Mouse (Mus musculus) G1E (cell line): ENCODE data around the gene Zmat3.

Source experiments
- CTCF ChIP-seq: IDR thresholded peaks from 2 replicates; pipeline ENCODE4 v1.5.1; 2012; ENCODE audit warnings: low read depth, low read length, inconsistent platforms, mixed read lengths
- GATA1 ChIP-seq: IDR thresholded peaks from 2 replicates; pipeline ENCODE4 v1.6.1; 2012; ENCODE audit warnings: borderline replicate concordance, low read length, inconsistent platforms, mixed read lengths
- GATA2 ChIP-seq: IDR thresholded peaks from 2 replicates; pipeline ENCODE4 v1.6.1; 2012; ENCODE audit warnings: low read depth, low read length, inconsistent platforms, borderline replicate concordance
- POLR2AphosphoS5 ChIP-seq: IDR thresholded peaks from 2 replicates; pipeline ENCODE4 v1.6.1; 2012; ENCODE audit warnings: low read depth, low read length, inconsistent platforms; ENCODE audit not compliant: insufficient replicate concordance
- TAL1 ChIP-seq: conservative IDR thresholded peaks from 2 replicates; pipeline ENCODE4 v1.6.1; 2012; ENCODE audit warnings: low read depth, low read length, inconsistent platforms, mixed read lengths

DNA sequence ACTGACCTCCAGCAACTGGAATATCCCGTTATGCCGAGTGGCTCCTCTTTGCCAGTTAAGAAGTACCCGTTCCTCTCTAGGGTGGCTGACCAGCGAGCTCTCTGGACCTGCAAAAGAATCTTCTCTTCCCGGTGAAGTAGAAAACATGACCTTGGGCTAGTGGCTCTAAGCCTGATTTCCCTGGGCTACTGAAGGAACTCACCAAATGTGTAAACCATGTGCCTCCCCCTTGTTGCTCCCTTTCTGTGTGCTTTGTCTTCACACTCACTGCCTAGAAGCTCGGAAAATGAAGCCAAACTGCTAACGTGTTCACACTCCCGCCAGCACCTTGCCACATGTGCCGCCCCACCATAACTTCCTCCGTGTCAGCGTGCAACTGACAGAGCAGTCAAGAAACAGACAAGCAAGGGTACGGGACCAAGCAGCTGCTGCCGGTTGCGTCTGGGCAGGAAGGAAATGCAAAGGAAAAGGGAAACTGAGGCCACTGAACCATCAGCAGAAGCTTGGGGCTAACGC is 47.9 kb downstream of the Zmat3 start:
- no peak for TF ChIP-seq CTCF
- TF ChIP-seq GATA1 = no peak
- no peak for TF ChIP-seq TAL1
- no peak for TF ChIP-seq GATA2
- no peak for TF ChIP-seq POLR2AphosphoS5
